Mouse (Mus musculus) spleen, postnatal 10 days (tissue): ENCODE measurements around the gene Lrg1.
A peak's percentile ranks its signal among the peaks of the same experiment; 100 is the strongest.

Source experiments
- DNase-seq, 2 experiments: peaks; one replicate each; pipeline ENCODE4 v3.0.0; 2021 to 2022; ENCODE audit warnings: low spot score in 2 of 2

The Lrg1 gene

DNA sequence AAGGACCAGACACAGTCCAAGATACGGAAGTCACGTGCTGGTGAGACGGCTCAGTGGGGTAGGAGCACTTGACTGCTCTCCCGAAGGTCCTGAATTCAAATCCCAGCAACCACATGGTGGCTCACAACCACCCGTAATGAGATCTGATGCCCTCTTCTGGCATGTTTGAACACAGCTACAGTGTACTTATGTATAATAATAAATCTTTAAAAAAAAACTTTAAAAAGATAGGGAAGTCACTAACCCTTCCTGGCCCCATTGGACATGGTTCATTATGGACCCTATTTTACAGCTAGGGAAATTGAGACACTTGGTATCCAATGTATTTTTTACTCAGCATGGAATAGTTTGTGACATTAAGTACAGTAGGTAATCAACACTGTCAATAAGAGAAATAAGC lies 44.3 kb downstream of the Lrg1 start:
- no peak for DNase-seq

DNA sequence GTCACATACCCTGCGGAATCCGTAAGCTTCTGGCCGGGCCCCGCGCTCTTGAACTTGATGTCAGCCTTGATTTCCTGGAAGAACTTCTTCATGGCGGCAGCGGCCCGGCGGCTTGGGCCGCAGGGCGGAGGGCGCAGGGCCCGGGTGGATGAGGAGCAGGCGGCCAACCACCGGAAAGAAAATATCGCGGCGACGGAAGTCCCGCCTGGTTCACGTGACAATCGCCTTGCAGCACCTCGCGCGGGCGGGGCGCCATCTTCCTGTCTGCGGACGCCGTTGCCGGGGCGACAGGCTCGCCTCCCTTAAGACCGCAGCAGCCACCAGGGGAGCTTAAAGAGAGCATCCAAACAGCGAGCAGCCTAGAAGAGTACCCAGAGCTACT lies 47.0 kb downstream of the Lrg1 start, which contains the start of gene Ubxn6:
Gene Ubxn6 (minus strand): TSS at position 202 of the 382 bp plus-strand sequence.
- peak; percentile 85 to 98 for DNase-seq

DNA sequence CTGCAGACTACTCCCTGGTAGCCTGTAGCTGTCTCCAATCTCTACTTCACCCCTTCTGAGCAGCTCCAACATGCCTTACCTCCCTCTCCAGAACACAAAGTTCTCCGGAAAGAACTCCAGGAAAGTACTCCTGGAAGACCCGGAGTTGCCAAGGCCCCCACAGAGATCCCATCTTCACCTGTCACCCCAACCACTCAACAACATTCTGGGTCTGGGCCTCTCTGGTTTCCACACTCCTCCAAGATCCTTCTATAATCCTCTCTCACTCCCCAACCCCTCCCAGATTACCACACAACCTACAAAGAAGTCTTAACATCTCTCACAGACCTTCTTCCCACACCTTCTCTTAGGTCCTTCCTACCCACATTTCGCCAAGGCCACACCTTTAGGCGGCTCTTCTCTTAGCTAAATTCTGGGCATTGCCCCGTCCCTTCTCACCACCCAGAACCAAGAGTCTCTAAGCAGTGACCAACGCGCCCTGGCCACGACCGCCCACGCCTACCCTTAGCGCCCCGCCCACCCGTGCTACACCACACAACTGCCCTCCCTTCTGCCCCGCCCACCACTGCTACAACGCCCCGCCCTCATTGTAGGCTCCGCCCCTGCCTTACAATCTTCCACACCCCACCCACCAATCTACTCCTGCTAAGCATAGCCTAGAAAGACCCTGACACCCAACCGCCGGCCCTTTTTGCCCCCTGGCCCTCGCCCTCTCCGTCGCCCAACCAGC lies 47.5 kb downstream of the Lrg1 start:
- peak; percentile 76 to 92 for DNase-seq

DNA sequence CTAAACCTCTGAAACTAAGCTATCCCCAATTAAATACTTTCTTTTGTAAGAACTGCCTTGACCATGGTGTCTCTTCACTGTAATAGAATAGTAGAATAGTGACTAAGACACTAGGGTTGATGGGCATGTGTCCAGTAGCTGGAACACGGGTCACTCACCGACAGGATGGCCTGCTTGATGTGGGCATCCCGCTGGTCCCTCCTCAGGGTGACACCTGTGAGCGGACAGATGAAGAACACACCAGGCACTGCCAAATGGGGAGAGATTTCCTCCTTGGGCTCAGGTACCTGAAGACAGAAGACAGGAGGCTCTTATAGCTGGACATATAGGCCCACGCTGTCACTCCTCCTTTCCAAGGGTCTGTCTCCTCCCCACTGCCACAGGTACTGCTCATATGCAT lies 49.6 kb downstream of the Lrg1 start:
- no peak for DNase-seq

DNA sequence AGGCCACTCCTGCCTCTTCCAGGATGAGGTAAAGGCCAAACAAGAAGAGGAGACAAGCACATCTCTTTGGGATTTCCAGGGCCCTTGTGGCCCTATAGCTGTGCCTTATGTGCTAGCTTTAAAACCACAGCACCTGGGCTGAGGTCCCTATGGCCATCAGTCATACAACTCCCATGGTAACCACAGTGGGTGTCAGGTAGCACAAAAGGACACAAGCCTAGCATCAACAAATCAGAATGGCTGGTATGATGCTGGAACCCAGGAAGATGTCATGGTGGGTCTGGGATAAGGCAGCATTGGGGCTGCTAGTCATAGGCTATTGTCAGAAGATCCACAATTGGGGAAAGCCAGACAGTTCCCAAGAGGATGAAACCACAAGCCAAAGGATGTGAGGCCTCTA lies 50.7 kb downstream of the Lrg1 start:
- DNase-seq: no peak
